Mouse (Mus musculus): ENCODE results near the gene Twf1.

The Twf1 gene

GRCm38 (mm10) chr15:94589219-94590075 lies at the start of gene Twf1:
TSS of gene Twf1 (minus strand) at chr15:94589889.
- DNase-seq (ENCODE audit: inconsistent age in 2 of 2, low spot score in 1 of 2), result peak; percentile 98 to 99

GRCm38 (mm10) chr15:94639126-94639525 lies 49.4 kb upstream of the Twf1 start:
- no peak for DNase-seq (ENCODE audit: inconsistent age in 2 of 2, low spot score in 1 of 2)

DNA sequence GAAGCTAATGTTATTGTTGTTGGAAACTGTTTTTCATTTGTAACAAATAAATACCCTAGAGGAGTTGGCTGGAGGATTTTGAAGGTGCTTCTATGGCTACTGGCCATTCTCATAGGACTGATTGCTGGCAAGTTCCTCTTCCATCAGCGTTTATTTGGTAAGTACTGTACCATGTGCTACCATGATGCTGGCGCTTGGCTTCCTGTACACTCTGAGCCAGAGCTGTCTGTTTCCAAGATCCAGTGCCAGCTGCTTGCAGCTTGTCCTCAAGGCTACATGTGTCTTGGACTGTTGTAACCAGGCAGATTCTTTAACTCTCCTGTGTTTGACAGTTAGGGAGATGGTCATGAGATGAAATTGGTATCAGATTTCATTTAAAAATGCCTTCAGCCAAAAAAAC lies 48.5 kb upstream of the Twf1 start:
- no peak for DNase-seq (ENCODE audit: inconsistent age in 2 of 2, low spot score in 1 of 2)

GRCm38 (mm10) chr15:94634524-94634923 lies 44.8 kb upstream of the Twf1 start:
- DNase-seq (ENCODE audit: inconsistent age in 2 of 2, low spot score in 1 of 2), result no peak

GRCm38 (mm10) chr15:94630553-94630952 lies 40.9 kb upstream of the Twf1 start:
- no peak for DNase-seq (ENCODE audit: inconsistent age in 2 of 2, low spot score in 1 of 2)

DNA sequence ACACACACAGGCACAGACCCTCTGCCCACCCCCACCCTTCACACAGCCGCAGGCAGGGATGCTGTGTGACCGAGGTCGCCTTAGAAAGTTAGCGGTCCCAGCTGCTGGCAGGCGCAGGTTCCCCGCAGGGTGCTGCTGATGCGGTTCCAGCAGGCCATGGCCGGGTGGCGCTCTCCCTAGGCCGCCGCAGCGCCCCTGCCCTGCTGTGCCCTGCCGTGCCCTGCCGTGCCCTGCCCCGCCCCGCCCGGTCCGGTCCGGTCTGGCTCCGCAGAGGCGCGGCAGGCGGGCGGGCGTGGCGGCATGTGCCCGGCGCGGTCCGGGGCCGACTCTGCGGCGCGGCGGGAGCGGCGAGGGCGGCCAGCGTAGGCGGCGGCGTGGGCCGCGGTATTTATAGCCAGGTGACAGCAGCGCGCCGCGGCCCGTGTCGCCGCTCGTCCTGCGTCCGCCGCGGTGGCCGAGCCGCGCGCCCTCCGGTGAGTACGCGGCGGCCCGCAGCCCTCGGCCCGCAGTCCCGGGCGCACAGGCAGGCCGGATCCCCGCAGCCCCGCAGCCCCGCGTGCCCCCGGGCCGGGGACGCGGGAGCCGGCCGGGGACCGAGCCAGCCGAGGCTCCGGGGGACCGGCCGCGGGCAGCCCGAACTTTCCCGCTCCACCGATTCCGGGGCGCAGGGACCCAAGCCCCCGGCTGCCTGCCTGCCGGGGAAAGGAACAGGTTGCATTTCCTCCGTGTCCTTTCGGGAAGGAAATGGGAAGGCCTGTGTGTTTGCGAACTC lies 39.3 kb upstream of the Twf1 start, which contains the start of gene Tmem117:
TSS of gene Tmem117 (plus strand) at position 403 of the 772 bp plus-strand sequence.
- peak; percentile 62 to 76 for DNase-seq (ENCODE audit: inconsistent age in 2 of 2, low spot score in 1 of 2)

DNA sequence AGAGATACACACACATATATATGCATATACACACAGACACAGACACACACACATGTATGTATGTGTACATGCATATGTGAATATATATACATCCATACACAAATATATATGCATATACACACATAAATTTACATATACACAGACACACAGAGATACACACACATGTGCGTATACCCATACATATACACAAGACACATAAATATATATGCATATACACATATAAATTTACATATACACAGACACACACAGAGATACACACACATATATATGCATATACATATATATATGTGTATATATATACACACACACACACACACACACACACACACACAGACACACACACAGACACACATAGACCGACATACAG lies 38.8 kb upstream of the Twf1 start:
- no peak for DNase-seq (ENCODE audit: inconsistent age in 2 of 2, low spot score in 1 of 2)

DNA sequence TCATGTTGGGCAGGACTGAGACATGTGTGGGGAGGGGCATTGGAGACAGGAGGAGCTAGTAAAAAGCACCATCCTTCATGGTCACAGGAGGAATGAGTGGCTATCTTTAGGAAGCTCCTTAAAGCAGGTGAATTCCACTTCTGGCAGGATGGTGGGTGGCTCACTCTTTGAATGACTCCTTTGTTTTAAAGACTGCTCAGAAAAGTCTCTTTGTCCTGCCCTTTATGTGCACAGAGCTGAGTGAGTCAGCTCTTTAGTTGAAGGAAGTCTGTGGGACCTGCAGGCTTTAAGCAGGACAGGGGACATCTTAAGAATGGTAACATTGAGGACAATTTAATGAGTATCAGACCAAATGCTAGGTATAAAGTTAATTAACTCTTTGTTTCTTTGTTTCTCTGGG lies 31.2 kb upstream of the Twf1 start:
- DNase-seq (ENCODE audit: inconsistent age in 2 of 2, low spot score in 1 of 2), result no peak

DNA sequence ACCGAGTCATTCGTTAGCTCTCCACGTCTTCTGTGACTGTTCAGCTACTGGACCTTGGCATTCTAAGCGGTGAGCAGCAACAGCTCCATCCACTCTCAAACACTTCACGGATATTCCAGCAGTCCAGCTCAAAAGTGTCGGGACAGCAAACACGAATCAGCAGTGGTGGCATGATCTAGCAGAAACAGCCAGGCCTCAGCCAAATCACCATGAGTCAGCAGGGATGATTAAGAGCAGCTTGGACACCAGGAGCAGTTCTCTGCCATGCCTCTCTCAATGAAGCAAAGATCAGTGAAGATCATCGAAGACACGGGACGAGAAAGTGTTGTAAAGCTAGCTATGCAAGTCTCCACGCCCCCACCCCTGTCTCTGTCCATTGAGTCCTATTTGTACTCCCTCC lies 26.3 kb upstream of the Twf1 start:
- peak; percentile 54 to 71 for DNase-seq (ENCODE audit: inconsistent age in 2 of 2, low spot score in 1 of 2)

DNA sequence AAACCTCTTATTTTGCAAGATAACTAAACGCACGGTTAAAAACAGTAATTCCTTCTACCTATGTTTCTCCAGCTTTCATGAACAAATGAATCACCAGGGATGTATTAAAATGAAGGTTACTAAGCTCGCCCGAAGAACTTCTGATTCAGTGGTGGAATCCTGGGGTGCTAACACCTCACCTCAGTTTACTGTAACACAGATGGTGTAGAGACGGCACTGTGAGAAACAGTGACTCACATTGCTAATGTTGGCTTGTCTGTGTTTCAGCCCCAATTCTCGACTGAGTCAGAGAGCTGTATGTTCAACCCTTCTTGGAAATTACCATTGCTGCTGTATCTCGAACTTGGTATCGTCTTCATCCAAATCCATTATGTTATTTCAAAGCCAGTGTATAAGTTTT lies 18.1 kb upstream of the Twf1 start:
- no peak for DNase-seq (ENCODE audit: inconsistent age in 2 of 2, low spot score in 1 of 2)

- no peak for DNase-seq (ENCODE audit: inconsistent age in 2 of 2, low spot score in 1 of 2)
Measured at GRCm38 (mm10) chr15:94602441-94602840, 12.8 kb upstream of the Twf1 start.

DNA sequence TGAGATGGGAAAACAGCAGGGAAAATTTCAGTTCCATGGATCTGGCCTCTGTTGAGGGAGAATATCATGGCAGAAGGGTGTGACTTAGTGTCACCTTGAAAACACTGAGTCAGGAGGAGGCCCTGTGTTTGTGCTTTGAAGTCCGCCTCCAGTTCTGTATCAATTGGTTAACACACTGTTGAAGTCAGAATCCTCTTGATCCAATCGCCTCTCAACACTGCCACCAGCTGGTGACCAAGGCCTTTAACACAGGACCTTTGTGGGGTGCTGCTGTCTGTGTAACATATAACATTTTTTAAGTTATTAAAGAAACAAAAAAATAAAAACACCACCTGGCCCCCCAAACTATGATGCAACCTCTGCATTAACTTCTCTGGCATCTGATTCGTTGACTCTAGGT lies 11.7 kb upstream of the Twf1 start:
- DNase-seq (ENCODE audit: inconsistent age in 2 of 2, low spot score in 1 of 2), result peak; percentile 57 to 84

DNA sequence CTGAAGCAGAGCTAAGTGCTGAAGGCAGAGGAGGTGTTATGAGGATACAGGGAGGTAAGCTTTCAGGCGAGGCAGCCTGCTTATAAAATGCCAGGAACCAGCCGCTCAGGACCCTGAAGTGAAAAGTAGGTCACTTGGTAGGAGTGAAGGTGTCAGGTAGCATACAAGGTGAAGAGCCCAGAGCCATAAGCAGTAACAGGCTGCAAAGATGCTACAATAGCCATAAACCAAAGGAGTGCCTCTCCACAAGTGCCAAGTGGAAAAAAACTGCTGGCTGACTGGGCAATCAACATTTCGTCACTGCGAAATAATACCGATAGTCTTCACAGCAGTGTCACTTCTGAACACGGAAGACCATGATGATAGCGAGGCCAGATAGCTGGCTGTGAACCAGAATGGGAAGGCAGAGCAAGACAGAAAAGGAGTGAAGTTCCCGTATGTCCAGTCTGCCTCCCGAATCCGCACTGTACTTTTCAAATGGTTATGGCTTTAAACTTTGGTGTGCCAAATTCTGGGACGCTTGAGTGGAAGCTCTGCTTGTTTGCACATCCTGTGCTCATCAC lies 10.5 kb upstream of the Twf1 start:
- DNase-seq (ENCODE audit: inconsistent age in 2 of 2, low spot score in 1 of 2), result peak in 1 of 2 experiments; percentile 51

DNA sequence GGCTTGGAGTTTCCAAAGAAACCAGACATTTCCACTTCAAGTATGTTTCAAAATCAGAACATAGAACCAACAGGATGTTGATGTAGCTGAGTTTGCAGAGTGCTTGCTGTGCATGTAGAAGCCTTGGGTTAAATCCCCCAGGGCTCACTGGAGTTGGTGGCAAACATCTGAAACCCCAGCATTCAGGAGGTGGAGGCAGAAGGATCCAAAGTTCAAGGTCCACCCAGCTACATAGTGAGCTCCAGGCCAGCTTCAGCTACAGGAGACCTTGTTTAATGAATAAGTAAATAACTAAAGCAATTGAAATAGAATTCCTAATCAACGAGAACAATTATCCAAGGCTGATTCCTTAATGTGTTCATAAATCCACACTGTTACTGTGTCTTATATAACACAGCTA lies 3.9 kb upstream of the Twf1 start:
- DNase-seq (ENCODE audit: inconsistent age in 2 of 2, low spot score in 1 of 2), result no peak

DNA sequence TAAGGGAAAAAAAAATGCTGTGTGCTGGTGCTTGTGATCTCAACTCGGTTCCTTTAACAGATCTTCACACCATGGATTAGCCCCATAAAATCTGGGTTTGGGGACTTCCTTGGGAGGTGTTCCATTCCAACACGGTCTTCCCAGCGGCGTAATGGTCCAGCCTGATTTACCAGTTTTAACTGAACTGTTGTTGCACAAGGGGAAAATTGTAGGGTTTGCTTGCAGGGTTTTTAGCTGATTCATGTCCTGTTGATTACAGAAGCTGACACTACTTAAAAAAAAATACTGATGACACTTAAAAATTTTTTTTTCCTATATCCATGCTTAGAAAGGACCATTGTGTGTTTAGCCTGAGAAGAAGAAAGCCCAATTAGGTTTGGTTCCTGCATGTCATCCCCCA lies 1.7 kb upstream of the Twf1 start:
- DNase-seq (ENCODE audit: inconsistent age in 2 of 2, low spot score in 1 of 2), result no peak

DNA sequence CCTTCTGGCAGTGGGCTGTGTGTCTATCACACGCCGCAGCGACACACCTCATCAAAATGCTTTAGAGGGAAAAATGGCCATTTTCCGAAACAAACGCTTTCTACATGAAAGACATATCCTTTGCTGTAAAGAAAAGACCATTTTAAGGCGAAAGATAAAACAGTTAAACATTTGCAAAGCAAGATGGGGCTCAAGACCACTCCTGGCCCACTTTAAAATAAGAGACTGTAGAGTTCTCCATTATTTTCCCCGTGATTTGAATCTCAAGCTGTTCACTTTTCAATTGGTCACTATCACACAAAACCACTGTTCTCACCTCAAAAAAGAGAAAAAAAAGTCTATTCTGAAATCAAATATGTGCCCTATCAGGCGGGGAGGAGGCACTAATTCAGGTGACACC lies 394 bp upstream of the Twf1 start:
- no peak for DNase-seq (ENCODE audit: inconsistent age in 2 of 2, low spot score in 1 of 2)

GRCm38 (mm10) chr15:94587826-94588715 lies 1.6 kb downstream of the Twf1 start:
- no peak for DNase-seq (ENCODE audit: inconsistent age in 2 of 2, low spot score in 1 of 2)

DNA sequence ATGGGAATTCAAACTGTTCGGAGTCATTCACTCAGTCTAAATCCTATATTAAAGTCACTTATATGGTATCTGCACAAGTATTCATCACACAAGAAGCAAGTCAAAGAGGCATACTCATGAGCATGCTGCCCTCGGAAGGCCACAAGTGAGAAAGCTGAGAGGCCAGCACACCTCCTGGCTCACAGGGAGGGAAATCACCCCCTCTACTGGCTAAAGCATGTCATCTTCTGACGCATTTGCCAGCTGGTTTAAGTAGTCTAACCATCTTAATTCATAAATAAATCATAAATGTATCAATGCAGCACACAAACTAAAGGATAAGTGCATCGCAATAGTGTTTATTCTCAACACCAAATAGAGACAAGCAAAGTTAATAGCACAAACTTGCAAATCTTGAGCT lies 5.0 kb downstream of the Twf1 start:
- DNase-seq (ENCODE audit: inconsistent age in 2 of 2, low spot score in 1 of 2), result no peak

DNA sequence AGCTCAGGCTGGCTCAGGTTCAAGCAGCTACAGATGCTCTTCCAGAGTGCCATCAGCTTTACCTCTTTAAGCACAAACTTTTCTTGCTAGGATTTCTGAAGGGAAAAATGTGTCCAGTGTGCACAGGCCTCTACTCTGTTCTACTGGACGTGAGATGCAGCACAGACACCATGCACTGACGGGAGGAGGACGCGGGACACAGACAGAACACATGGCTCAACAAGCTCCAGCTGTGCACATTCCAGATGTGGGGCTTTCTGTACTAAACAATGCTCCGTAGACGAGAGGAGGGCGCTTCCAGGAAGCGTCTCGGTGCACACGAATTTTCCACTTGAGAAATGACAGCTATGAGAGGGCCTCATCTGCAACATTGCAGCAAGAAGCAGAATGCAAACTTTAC lies 6.5 kb downstream of the Twf1 start:
- no peak for DNase-seq (ENCODE audit: inconsistent age in 2 of 2, low spot score in 1 of 2)

GRCm38 (mm10) chr15:94582000-94582593 lies 7.6 kb downstream of the Twf1 start:
- DNase-seq (ENCODE audit: inconsistent age in 2 of 2, low spot score in 1 of 2), result no peak

All from adrenal gland, adult (tissue).